ENCODE assay signal across 8 mouse cellular contexts in genomic region chr11:85182617-85183283, GRCm38 (mm10). TPM values are rescaled to one million over a fixed set of nuclear protein-coding genes. Genes with fewer than 3 reads are reported as not detected.
DNase-seq lines count a peak whose midpoint lies in the region; ATAC-seq and TF ChIP-seq lines count a peak whose summit lies in the region.

No protein-coding gene starts in this region.

- peak; percentile 88 for TF ChIP-seq CTCF in lung, postnatal 0 days (IDR thresholded peaks at IDR 0.05)

- 6% methylated on average over 20 of the region's 20 CpGs for WGBS in hindbrain, embryonic 11.5 days
- WGBS in lung, postnatal 0 days: 3% methylated on average over 18 of the region's 20 CpGs

- peak overlapping the region; percentile 8; the same call in 1 of the 2 replicates for H3K9ac ChIP-seq in hindbrain, embryonic 11.5 days (ENCODE audit: low read depth, low read length)
- 0 out of 2 replicates have a peak overlapping the region, but pooled peaks have one; percentile 13 for H3K9ac ChIP-seq in lung, postnatal 0 days (replicated peaks; ENCODE audit: low read depth)

- peak; percentile 91 for ATAC-seq in frontal cortex, adult (ENCODE audit: low TSS enrichment)
- peak; percentile 88 for ATAC-seq in hindbrain, embryonic 11.5 days (ENCODE audit: low FRiP score)
- peak; percentile 87 for ATAC-seq in lung, postnatal 0 days

- no peak for TF ChIP-seq EP300 in lung, postnatal 0 days (IDR thresholded peaks at IDR 0.05)

- peak overlapping the region; percentile 45 for H3K4me2 ChIP-seq in hindbrain, embryonic 11.5 days (replicated peaks; ENCODE audit: low read depth, low read length)
- peak overlapping the region; percentile 66 for H3K4me2 ChIP-seq in lung, postnatal 0 days (replicated peaks; ENCODE audit: low read depth, low read length)

- 0 out of 2 replicates have a peak, but pooled peaks cover 2% of the 10 kb centered on the region for H3K4me1 ChIP-seq in hindbrain, embryonic 11.5 days (replicated peaks; ENCODE audit: control insufficient read depth, insufficient read depth, low read length)
- peaks cover 3% of the 10 kb centered on the region; the same call in 1 of the 2 replicates for H3K4me1 ChIP-seq in lung, postnatal 0 days (ENCODE audit: insufficient read depth, low read depth, low read length)

- no peaks in the 10 kb centered on the region for H3K27me3 ChIP-seq in hindbrain, embryonic 11.5 days (ENCODE audit: control insufficient read depth, insufficient read depth, low read length)
- no peaks in the 10 kb centered on the region for H3K27me3 ChIP-seq in lung, postnatal 0 days (replicated peaks; ENCODE audit: insufficient read depth, low read length)

- H3K27ac ChIP-seq in hindbrain, embryonic 11.5 days (ENCODE audit: low read depth, low read length): no peak overlapping the region
- no peak overlapping the region for H3K27ac ChIP-seq in lung, postnatal 0 days (ENCODE audit: low read length)

- H3K36me3 ChIP-seq in hindbrain, embryonic 11.5 days (ENCODE audit: control insufficient read depth, insufficient read depth, low read length): no peaks in the 10 kb centered on the region
- no peaks in the 10 kb centered on the region for H3K36me3 ChIP-seq in lung, postnatal 0 days (ENCODE audit: insufficient read depth, low read length)

- H3K4me3 ChIP-seq in hindbrain, embryonic 11.5 days (ENCODE audit: low read depth, low read length): peak overlapping the region; percentile 24
- H3K4me3 ChIP-seq in lung, postnatal 0 days (ENCODE audit: low read depth, low read length): peak overlapping the region; percentile 31

- no peaks in the 10 kb centered on the region for H3K9me3 ChIP-seq in hindbrain, embryonic 11.5 days (ENCODE audit: control insufficient read depth, low read length)
- H3K9me3 ChIP-seq in lung, postnatal 0 days (ENCODE audit: low read length): no peaks in the 10 kb centered on the region

- peak; percentile 57 for DNase-seq in MEL-GATA-1-ER (ENCODE audit: extremely low read depth, low read depth)
- peak; percentile 71 for DNase-seq in cerebellum, adult 8-10 months
- peak; percentile 90 for DNase-seq in hindbrain, embryonic 11.5 days (ENCODE audit: low spot score)
- DNase-seq in layer of hippocampus, adult 9-11 months: peak; percentile 49
- DNase-seq in lung, postnatal 0 days (ENCODE audit: low spot score): peak; percentile 80
- DNase-seq in ovary, postnatal 10 days (ENCODE audit: low spot score): peak; percentile 48
- peak; percentile 89 for DNase-seq in thymus, postnatal 14 days

RNA-seq across cellular contexts. Expression of gene 1700125H20Rik, which starts 12.5 kb away (rescaled TPM):
- polyA plus RNA-seq in hindbrain, embryonic 11.5 days (2014; fragmentation: Nextera tagmentation; extraction: Ambion mirVana): 0.26 and 0.39 TPM in 2 replicates
- 0.24 TPM in 1 of 2 replicates, not detected in the other for polyA plus RNA-seq in lung, postnatal 0 days (2015; fragmentation: Nextera tagmentation; extraction: Ambion mirVana)

RNA-seq across cellular contexts. Expression of gene Usp32, which starts 42.8 kb away (rescaled TPM):
- polyA plus RNA-seq in hindbrain, embryonic 11.5 days (2014; fragmentation: Nextera tagmentation; extraction: Ambion mirVana): 9.4 and 13.2 TPM in 2 replicates
- polyA plus RNA-seq in lung, postnatal 0 days (2015; fragmentation: Nextera tagmentation; extraction: Ambion mirVana): 4.1 and 4.5 TPM in 2 replicates

RNA-seq across cellular contexts. Expression of gene Appbp2, which starts 52.2 kb away (rescaled TPM):
- 65.0 and 65.5 TPM in 2 replicates for polyA plus RNA-seq in hindbrain, embryonic 11.5 days (2014; fragmentation: Nextera tagmentation; extraction: Ambion mirVana)
- polyA plus RNA-seq in lung, postnatal 0 days (2015; fragmentation: Nextera tagmentation; extraction: Ambion mirVana): 25.9 and 27.4 TPM in 2 replicates
